Mouse (Mus musculus) testis, adult 2 months (tissue): ENCODE measurements at regions not wholly inside any gene's neighbourhood (a gene's known extent, or its start where the extent isn't known, plus 50 kb on each side); places are given as distances from the start of the nearest gene placed in this dataset.

Source experiments
- CTCF ChIP-seq: fragments of 200-500 bp; IDR thresholded peaks from 2 replicates; pipeline ENCODE4 v1.5.1; 2012; ENCODE audit warnings: low read depth, mild to moderate bottlenecking, inconsistent platforms, low read length, moderate library complexity; ENCODE audit not compliant: control insufficient read depth, insufficient read depth, insufficient replicate concordance
- POLR2A ChIP-seq: fragments of 200-500 bp; IDR thresholded peaks from 2 replicates; pipeline ENCODE4 v1.6.1; 2012; ENCODE audit warnings: low read depth, mild to moderate bottlenecking, inconsistent platforms, low read length, moderate library complexity; ENCODE audit not compliant: control insufficient read depth

DNA sequence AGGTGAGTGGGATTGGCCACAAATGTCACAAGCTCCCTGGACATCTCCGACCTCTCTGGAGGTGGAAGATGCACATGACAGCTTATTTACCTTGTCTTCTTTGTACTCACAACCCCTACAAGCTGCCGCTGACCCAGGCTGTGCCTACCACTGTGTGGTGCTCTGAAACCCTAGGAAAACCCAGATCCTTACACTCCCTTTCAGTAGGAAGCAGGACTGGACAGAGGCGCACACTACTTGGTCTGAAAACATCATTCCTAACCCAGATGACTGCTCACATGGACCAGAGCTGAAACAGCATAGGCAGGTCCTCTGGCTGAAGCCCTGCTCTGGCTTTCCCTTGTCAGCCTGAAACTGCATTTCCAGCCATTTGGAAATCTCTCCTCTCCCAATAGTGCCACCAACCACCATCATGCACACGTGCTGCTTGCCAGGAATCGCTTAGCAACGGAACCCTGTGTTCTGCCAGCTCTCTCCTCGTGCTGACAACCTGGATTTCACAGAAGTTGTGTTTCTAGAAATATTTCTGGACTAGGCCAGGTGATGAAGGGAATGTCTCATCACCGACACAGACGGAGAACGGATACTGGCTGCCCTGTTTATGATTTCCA, 196.1 kb downstream of the Irs2 start:
- TF ChIP-seq CTCF, result no peak
- TF ChIP-seq POLR2A, result no peak
